Mouse (Mus musculus) splenic B cell, adult 2 months (primary cell): ENCODE data around the gene Cldn13.

ENCODE experiments used
- DNase-seq: peaks from one replicate; pipeline ENCODE4 v3.0.0-alpha.2; 2011; ENCODE audit warnings: low read depth, low spot score
- H3K27me3 ChIP-seq: 2 replicates; pipeline ENCODE4 v1.6.1; 2012; ENCODE audit warnings: mild to moderate bottlenecking, low read length, moderate library complexity, mixed read lengths; ENCODE audit not compliant: control insufficient read depth, poor library complexity, insufficient read depth, severe bottlenecking
- H3K36me3 ChIP-seq: 2 replicates; pipeline ENCODE4 v1.6.1; 2012; ENCODE audit warnings: mild to moderate bottlenecking, low read length, moderate library complexity, mixed read lengths; ENCODE audit not compliant: control insufficient read depth, poor library complexity, insufficient read depth, severe bottlenecking

Gene Cldn13

DNA sequence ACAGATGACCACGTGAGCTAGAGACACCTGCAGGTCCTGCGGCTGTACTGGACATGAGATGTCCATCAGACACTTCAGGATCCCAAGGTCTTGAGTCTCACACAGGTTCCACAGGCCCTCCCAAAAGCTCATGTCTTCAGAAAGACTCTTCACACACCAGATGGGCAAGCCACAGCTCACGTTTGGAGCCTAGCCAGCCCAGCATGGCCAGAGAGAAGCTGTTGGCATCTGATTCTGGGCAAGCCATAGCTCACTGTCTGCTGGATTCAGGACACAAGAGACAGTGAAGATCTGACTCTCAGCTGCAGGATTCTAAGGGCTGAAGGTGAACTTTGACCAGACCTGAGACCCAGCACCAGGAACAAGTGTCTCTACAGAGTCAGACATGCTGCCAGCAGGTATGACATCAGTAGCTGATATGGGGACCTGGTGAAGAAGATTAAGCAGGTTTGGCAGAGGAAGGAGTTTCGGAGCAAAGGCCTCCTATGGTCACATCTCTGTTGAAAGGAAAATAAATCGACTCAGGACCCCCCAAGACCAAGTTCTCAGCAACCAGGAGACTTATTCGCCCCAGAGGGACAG, 4.9 kb upstream of the Cldn13 start:
- no peak for DNase-seq
- Histone ChIP-seq H3K27me3 (no peaks in the 10 kb centered on the region), H3K36me3 (no peaks in the 10 kb centered on the region)

- Histone ChIP-seq H3K27me3 (no peaks in the 10 kb centered on the region), H3K36me3 (no peaks in the 10 kb centered on the region)
- no peak for DNase-seq
Observed at GRCm38 (mm10) chr5:134919097-134919496, 3.8 kb upstream of the Cldn13 start.

DNA sequence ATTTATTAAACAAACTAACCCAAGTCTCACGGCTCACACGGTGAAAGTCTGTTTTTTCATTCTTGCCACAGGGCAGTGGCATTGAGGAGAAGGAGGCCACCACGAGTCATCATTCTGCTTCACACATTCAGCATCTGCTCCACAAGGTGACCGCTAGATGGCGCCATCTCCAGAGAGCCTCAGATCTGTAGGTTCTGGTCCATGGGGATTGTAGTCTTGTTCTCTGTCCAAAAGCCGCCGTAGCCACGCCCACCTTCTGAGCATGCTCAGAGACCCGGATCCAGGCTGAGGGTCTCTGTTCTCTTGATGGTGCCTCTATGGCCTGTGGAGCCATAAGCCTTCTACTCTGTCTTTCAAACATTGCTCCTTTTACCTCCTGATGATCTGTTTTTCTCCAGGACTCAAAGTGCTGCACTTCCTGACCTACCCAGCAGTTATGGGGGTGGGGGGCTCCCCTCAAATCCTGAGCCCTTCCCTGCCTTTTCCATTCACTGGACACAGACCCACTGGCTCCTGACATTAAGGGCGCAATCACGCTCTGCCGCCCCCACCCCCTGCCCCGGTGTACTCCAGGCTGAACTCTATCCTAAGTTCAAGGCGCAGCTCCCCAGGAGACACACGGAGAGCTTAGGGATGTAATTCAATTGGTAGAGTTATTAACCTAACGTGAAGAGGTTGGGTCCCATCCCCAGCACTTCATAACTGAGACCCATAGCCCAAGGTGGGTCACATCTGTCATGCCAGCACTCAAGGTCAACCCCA, 2.9 kb upstream of the Cldn13 start:
- Histone ChIP-seq H3K27me3 (no peaks in the 10 kb centered on the region), H3K36me3 (no peaks in the 10 kb centered on the region)
- peak; percentile 62 for DNase-seq

DNA sequence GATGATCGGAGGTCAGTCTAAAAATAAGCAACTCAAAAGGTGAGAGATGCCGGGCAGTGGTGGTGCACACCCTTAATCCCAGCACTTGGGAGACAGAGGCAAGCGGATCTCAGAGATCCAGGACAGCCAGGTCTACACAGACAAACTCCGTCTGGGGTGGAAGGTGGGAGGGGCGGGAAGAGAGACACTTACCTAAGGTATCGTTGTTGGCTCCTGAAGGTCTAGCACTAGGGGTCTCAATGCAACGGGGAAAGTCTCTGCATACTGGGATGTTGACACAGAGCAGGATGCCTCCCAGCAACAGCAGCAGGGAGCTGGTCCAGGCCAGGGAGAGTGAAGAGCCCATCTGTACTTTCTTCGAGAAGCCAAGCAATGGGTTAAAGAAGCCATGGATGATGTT, 816 bp downstream of the Cldn13 start:
- no peaks in the 10 kb centered on the region for H3K36me3 ChIP-seq
- no peak for DNase-seq
- H3K27me3 ChIP-seq: no peaks in the 10 kb centered on the region

DNA sequence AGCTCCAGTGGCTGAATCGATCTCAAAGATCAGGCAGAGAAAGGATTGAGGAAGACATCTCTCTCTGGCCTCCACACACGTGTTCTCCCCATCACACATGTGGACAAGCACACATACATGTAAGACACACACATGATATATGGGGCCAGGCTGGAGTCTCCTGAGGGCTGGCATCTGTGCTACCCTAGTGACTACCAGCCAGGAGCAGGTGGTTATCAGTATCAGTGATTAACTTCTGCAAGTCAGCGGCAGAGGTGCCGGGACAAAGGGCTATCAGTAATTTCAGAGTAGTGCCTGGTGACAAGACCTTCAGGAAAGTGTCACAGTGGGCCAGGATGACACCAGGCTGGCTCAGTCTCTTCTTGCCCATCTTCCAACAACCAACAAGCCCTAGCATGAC, 1.6 kb downstream of the Cldn13 start:
- Histone ChIP-seq H3K36me3 (no peaks in the 10 kb centered on the region), H3K27me3 (no peaks in the 10 kb centered on the region)
- DNase-seq: no peak

DNA sequence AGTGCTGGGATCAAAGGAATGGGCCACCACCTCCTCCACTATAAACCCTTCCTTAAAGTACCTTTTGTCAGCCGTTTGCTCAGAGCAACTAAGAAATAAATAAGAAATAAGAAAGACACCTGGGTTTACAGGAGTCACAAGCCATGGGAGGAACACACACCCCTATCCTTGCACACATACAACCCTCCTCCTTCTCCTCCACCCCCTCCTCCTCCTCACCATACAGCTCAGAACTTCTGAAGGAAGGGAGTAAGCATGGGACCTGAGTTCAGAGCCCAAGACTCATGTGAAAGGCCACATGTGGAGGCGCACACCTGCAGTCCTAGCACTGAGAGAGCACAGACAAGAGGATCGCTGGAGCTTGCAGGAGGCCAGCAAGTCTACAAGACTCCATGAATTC, 2.0 kb downstream of the Cldn13 start:
- Histone ChIP-seq H3K27me3 (no peaks in the 10 kb centered on the region), H3K36me3 (no peaks in the 10 kb centered on the region)

DNA sequence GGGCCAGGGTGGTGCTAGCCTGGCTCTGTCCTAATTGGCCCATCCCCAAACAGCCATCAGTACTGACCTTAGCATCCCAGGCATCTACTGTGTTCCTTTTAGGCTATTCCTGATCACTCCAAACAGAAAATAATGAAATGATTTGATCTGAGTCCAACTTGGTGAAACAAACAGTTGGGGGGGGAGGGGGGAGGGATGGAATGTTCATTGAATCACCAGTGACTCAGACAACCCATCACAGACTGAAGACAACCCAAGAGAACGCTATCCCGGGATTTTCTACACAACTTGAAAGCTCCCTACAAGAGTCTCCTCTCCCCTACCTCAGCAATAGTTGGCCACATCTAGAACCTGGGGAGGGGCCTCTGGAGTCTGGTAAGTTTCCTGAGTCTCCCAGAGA, 3.4 kb downstream of the Cldn13 start:
- DNase-seq: no peak
- Histone ChIP-seq H3K36me3 (no peaks in the 10 kb centered on the region), H3K27me3 (no peaks in the 10 kb centered on the region)

More for the DNA sequence above, 2.0 kb downstream of the Cldn13 start:
- no peak for DNase-seq

- Histone ChIP-seq H3K36me3 (no peaks in the 10 kb centered on the region), H3K27me3 (no peaks in the 10 kb centered on the region)
- DNase-seq: peak; percentile 69
Observed at GRCm38 (mm10) chr5:134907135-134907534, 8.2 kb downstream of the Cldn13 start.

- no peaks in the 10 kb centered on the region for H3K36me3 ChIP-seq
- H3K27me3 ChIP-seq: no peaks in the 10 kb centered on the region
- DNase-seq: no peak
Observed at GRCm38 (mm10) chr5:134906633-134907032, 8.7 kb downstream of the Cldn13 start, which contains the start of gene Tmem270. Gene Tmem270 (minus strand): TSS chr5:134906733.

GRCm38 (mm10) chr5:134901644-134902027, 13.7 kb downstream of the Cldn13 start:
- Histone ChIP-seq H3K27me3 (no peaks in the 10 kb centered on the region), H3K36me3 (no peaks in the 10 kb centered on the region)
- DNase-seq: no peak

DNA sequence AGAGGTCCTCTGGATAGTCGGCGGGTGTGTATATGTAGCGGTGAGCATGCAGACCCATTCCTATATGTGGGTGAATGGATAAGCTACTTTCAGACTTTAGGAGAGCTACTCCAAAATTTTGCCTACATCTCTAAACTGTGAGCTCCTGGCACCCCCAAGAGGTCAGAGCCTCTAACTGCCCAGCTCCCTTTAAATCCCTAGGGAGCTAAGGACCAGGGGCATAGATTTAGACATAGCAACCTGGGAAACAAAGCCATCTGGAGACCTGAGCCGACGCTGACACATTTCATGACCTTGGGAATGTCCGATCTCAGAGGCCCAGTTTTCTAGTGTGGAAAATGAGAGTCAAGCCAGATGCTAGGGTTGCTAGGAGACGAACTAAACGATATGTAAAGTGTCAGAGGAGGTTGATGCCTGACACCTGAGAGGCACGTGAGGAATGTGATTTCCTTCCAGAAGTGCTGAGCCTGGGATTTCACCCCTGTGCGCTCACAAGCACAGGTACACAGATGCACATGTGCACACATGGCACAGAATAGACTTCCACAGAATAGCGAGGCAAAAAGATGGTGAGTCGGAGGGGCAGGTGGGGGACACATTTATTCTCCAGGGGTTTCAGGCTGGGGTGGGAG, 14.2 kb downstream of the Cldn13 start:
- DNase-seq: no peak
- Histone ChIP-seq H3K36me3 (no peaks in the 10 kb centered on the region), H3K27me3 (no peaks in the 10 kb centered on the region)

DNA sequence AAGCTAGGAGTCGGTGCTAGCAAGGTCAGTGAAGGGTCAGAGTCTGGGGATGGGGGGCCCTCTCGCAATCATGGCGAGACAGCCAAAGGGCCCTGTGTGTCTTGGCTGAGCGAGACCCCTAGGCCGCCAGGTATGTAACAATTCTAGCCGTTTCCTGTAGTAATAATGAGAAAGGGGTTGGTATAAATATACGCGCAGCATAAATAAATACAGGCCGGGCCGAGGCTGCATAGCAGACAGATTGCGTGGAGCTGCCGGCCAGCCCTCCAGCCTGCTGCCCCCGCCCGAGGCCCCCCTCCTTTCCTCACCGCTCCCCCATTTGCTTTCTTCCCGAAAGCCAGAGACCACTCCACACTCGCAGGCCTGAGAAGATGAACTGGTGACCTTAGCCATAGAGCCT, 17.7 kb downstream of the Cldn13 start:
- Histone ChIP-seq H3K36me3 (no peaks in the 10 kb centered on the region), H3K27me3 (no peaks in the 10 kb centered on the region; the same call in 1 of the 2 replicates)
- no peak for DNase-seq

DNA sequence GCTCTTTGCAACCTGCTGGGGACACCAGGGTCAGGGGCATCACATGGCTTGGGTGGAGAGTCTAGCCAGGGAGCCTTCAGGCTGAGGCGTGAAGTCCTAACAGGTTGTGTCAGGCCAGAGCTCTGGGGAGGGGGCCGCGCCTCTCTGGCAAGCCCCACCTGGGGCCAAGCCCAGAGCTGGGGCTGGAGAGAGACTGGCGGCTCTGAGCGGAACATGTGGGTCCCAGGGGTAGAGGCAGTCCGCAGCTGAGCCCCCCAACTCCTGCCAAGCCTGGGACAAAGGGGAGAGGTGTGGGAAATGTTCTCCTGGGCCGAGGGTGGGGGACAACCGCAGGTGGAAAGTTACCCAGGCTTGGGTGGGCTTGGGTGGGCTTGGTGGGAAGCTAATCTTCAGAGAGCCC, 18.4 kb downstream of the Cldn13 start:
- Histone ChIP-seq H3K27me3 (no peaks in the 10 kb centered on the region; the same call in 1 of the 2 replicates), H3K36me3 (no peaks in the 10 kb centered on the region)
- no peak for DNase-seq

GRCm38 (mm10) chr5:134895291-134895690, 20.0 kb downstream of the Cldn13 start:
- no peak for DNase-seq
- H3K27me3 ChIP-seq: no peaks in the 10 kb centered on the region; the same call in 1 of the 2 replicates
- H3K36me3 ChIP-seq: no peaks in the 10 kb centered on the region

GRCm38 (mm10) chr5:134892717-134893116, 22.6 kb downstream of the Cldn13 start:
- no peaks in the 10 kb centered on the region for H3K36me3 ChIP-seq
- H3K27me3 ChIP-seq: no peaks in the 10 kb centered on the region; the same call in 1 of the 2 replicates
- DNase-seq: no peak
